Mouse (Mus musculus) limb, embryonic 12.5 days (tissue): ENCODE measurements around the gene Tmem165. TPM values are rescaled to one million over a fixed set of nuclear protein-coding genes. Genes with fewer than 3 reads are reported as not detected.

Experiments
- ATAC-seq: fragments of 200-750 bp; cut with Nextera tagmentation; 2 replicates; pipeline ENCODE4 v1.8.0; 2017; ENCODE audit warnings: low read depth, moderate TSS enrichment; ENCODE audit not compliant: insufficient number of reproducible peaks, insufficient read depth, low FRiP score, low TSS enrichment
- H3K27ac ChIP-seq: fragments of 300-500 bp; sonication (generic); 2 replicates; pipeline ENCODE4 v1.5.1; 2016; ENCODE audit warnings: mild to moderate bottlenecking, moderate library complexity
- H3K27me3 ChIP-seq: fragments of 300-500 bp; sonication (generic); 2 replicates; pipeline ENCODE4 v1.6.1; 2016; ENCODE audit warnings: mild to moderate bottlenecking, moderate library complexity
- H3K36me3 ChIP-seq: fragments of 300-500 bp; sonication (generic); 2 replicates; pipeline ENCODE4 v1.6.1; 2016; ENCODE audit warnings: mild to moderate bottlenecking, moderate library complexity
- H3K4me1 ChIP-seq: fragments of 300-500 bp; sonication (generic); replicated peaks from 2 replicates; pipeline ENCODE4 v1.6.1; 2016
- H3K4me2 ChIP-seq: fragments of 300-500 bp; sonication (generic); 2 replicates; pipeline ENCODE4 v1.6.1; 2016; ENCODE audit warnings: mild to moderate bottlenecking, moderate library complexity
- H3K4me3 ChIP-seq: fragments of 300-500 bp; sonication (generic); replicated peaks from 2 replicates; pipeline ENCODE4 v1.5.1; 2016; ENCODE audit warnings: mild to moderate bottlenecking
- H3K9ac ChIP-seq: fragments of 300-500 bp; sonication (generic); replicated peaks from 2 replicates; pipeline ENCODE4 v1.6.1; 2016; ENCODE audit warnings: mild to moderate bottlenecking, moderate library complexity
- H3K9me3 ChIP-seq: fragments of 300-500 bp; sonication (generic); 2 replicates; pipeline ENCODE4 v1.6.1; 2016; ENCODE audit warnings: mild to moderate bottlenecking, moderate library complexity
- WGBS: fragments of 180-500 bp; shearing (Covaris S2); methylation state at CpG from one replicate; pipeline ENCODE4 v1.1.7; 2016; 5-methylcytosine and 5-hydroxymethylcytosine counted together
- polyA plus RNA-seq: library from polyadenylated mRNA; unstranded; fragments of >200 nt; fragmentation: Nextera tagmentation; extraction: Ambion mirVana; gene quantifications from 2 replicates; pipeline ENCODE4 v1.2.1, GENCODE M21; 2016

Gene Tmem165
- polyA plus RNA-seq, 1 experiment from 2014 or later, result 124 TPM

- Histone ChIP-seq H3K27ac (no peak overlapping the region), H3K4me3 (no peak overlapping the region), H3K9me3 (no peaks in the 10 kb centered on the region), H3K9ac (no peak overlapping the region), H3K4me1 (peaks cover 8% of the 10 kb centered on the region), H3K36me3 (no peaks in the 10 kb centered on the region), H3K4me2 (no peak overlapping the region), H3K27me3 (no peaks in the 10 kb centered on the region)
- no peak for ATAC-seq
- WGBS, result 87% methylated on average over 4 of the region's 4 CpGs
These were observed 8.6 kb upstream of the Tmem165 start for GRCm38 (mm10) chr5:76175051-76175450.

GRCm38 (mm10) chr5:76176411-76176810 is 7.3 kb upstream of the Tmem165 start:
- H3K27ac ChIP-seq, result no peak overlapping the region
- H3K9ac ChIP-seq, result no peak overlapping the region
- no peaks in the 10 kb centered on the region for H3K27me3 ChIP-seq
- no peak overlapping the region for H3K4me3 ChIP-seq
- H3K4me2 ChIP-seq, result no peak overlapping the region
- no peaks in the 10 kb centered on the region for H3K9me3 ChIP-seq
- 41% methylated on average over 3 of the region's 3 CpGs for WGBS
- no peak for ATAC-seq
- H3K4me1 ChIP-seq, result peaks cover 8% of the 10 kb centered on the region
- no peaks in the 10 kb centered on the region for H3K36me3 ChIP-seq

GRCm38 (mm10) chr5:76176841-76177240 is 6.8 kb upstream of the Tmem165 start:
- WGBS, result 77% methylated on average over 11 of the region's 11 CpGs
- ATAC-seq, result no peak
- H3K9me3 ChIP-seq, result no peaks in the 10 kb centered on the region
- no peak overlapping the region for H3K4me3 ChIP-seq
- peaks cover 8% of the 10 kb centered on the region for H3K4me1 ChIP-seq
- no peak overlapping the region for H3K27ac ChIP-seq
- no peak overlapping the region for H3K4me2 ChIP-seq
- H3K9ac ChIP-seq, result no peak overlapping the region
- H3K27me3 ChIP-seq, result no peaks in the 10 kb centered on the region
- no peaks in the 10 kb centered on the region for H3K36me3 ChIP-seq

- Histone ChIP-seq H3K27ac (no peak overlapping the region), H3K4me3 (no peak overlapping the region), H3K9ac (no peak overlapping the region), H3K4me1 (peaks cover 11% of the 10 kb centered on the region), H3K4me2 (no peak overlapping the region), H3K9me3 (no peaks in the 10 kb centered on the region), H3K36me3 (no peaks in the 10 kb centered on the region), H3K27me3 (no peaks in the 10 kb centered on the region)
- 77% methylated on average over 7 of the region's 7 CpGs for WGBS
- no peak for ATAC-seq
These were observed 6.0 kb upstream of the Tmem165 start for GRCm38 (mm10) chr5:76177664-76178063.

GRCm38 (mm10) chr5:76179171-76179570 is 4.5 kb upstream of the Tmem165 start:
- Histone ChIP-seq H3K9ac (no peak overlapping the region), H3K4me2 (no peak overlapping the region), H3K27me3 (no peaks in the 10 kb centered on the region), H3K4me1 (peaks cover 17% of the 10 kb centered on the region), H3K36me3 (no peaks in the 10 kb centered on the region), H3K27ac (no peak overlapping the region), H3K9me3 (no peaks in the 10 kb centered on the region), H3K4me3 (no peak overlapping the region)
- ATAC-seq, result no peak
- WGBS, result 97% methylated on average over 5 of the region's 5 CpGs

GRCm38 (mm10) chr5:76179791-76180190 is 3.9 kb upstream of the Tmem165 start:
- Histone ChIP-seq H3K4me3 (no peak overlapping the region), H3K36me3 (no peaks in the 10 kb centered on the region), H3K27ac (no peak overlapping the region), H3K4me2 (no peak overlapping the region), H3K27me3 (no peaks in the 10 kb centered on the region), H3K4me1 (peaks cover 17% of the 10 kb centered on the region), H3K9ac (no peak overlapping the region), H3K9me3 (no peaks in the 10 kb centered on the region)
- 87% methylated on average over 5 of the region's 5 CpGs for WGBS
- ATAC-seq, result no peak

- H3K9me3 ChIP-seq, result no peaks in the 10 kb centered on the region
- WGBS, result 67% methylated on average over 3 of the region's 3 CpGs
- H3K4me1 ChIP-seq, result peaks cover 25% of the 10 kb centered on the region
- ATAC-seq, result no peak
- H3K4me2 ChIP-seq, result peak overlapping the region; percentile 71; the same call in 1 of the 2 replicates
- no peaks in the 10 kb centered on the region for H3K27me3 ChIP-seq
- H3K9ac ChIP-seq, result no peak overlapping the region
- H3K4me3 ChIP-seq, result no peak overlapping the region
- H3K27ac ChIP-seq, result peak overlapping the region; percentile 60
- peaks cover 5% of the 10 kb centered on the region; the same call in 1 of the 2 replicates for H3K36me3 ChIP-seq
These were observed 1.4 kb upstream of the Tmem165 start for GRCm38 (mm10) chr5:76182326-76182725.

- ATAC-seq, result no peak
- WGBS, result 36% methylated on average over 17 of the region's 17 CpGs
- Histone ChIP-seq H3K4me2 (peak overlapping the region; percentile 71), H3K36me3 (peaks cover 5% of the 10 kb centered on the region; the same call in 1 of the 2 replicates), H3K9ac (peak overlapping the region; percentile 96; the same call in 1 of the 2 replicates), H3K4me3 (peak overlapping the region; percentile 96), H3K4me1 (peaks cover 25% of the 10 kb centered on the region), H3K27ac (peak overlapping the region; percentile 98; the same call in 1 of the 2 replicates), H3K9me3 (no peaks in the 10 kb centered on the region), H3K27me3 (no peaks in the 10 kb centered on the region)
These were observed 484 bp upstream of the Tmem165 start for GRCm38 (mm10) chr5:76183043-76183749.

GRCm38 (mm10) chr5:76184286-76185080 is 803 bp downstream of the Tmem165 start:
- WGBS, result 3% methylated on average over 38 of the region's 38 CpGs
- Histone ChIP-seq H3K4me3 (peak overlapping the region; percentile 96), H3K4me2 (peak overlapping the region; percentile 71), H3K36me3 (peaks cover 11% of the 10 kb centered on the region; the same call in 1 of the 2 replicates), H3K9ac (peak overlapping the region; percentile 96), H3K27me3 (no peaks in the 10 kb centered on the region), H3K4me1 (peaks cover 25% of the 10 kb centered on the region), H3K27ac (peak overlapping the region; percentile 98), H3K9me3 (no peaks in the 10 kb centered on the region)
- ATAC-seq, result peak; percentile 92

GRCm38 (mm10) chr5:76187885-76188284 is 4.2 kb downstream of the Tmem165 start:
- H3K4me1 ChIP-seq, result peaks cover 20% of the 10 kb centered on the region
- H3K27ac ChIP-seq, result no peak overlapping the region
- H3K4me3 ChIP-seq, result no peak overlapping the region
- no peaks in the 10 kb centered on the region for H3K9me3 ChIP-seq
- WGBS, result 90% methylated on average over 5 of the region's 5 CpGs
- no peaks in the 10 kb centered on the region for H3K27me3 ChIP-seq
- no peak overlapping the region for H3K9ac ChIP-seq
- H3K4me2 ChIP-seq, result no peak overlapping the region
- H3K36me3 ChIP-seq, result peaks cover 23% of the 10 kb centered on the region
- ATAC-seq, result no peak

GRCm38 (mm10) chr5:76190609-76191008 is 6.9 kb downstream of the Tmem165 start:
- ATAC-seq, result no peak
- no peak overlapping the region for H3K4me3 ChIP-seq
- H3K27ac ChIP-seq, result no peak overlapping the region
- H3K27me3 ChIP-seq, result no peaks in the 10 kb centered on the region
- peaks cover 36% of the 10 kb centered on the region for H3K36me3 ChIP-seq
- peaks cover 9% of the 10 kb centered on the region for H3K4me1 ChIP-seq
- no peak overlapping the region for H3K4me2 ChIP-seq
- WGBS, result 85% methylated on average over 4 of the region's 4 CpGs
- H3K9me3 ChIP-seq, result no peaks in the 10 kb centered on the region
- no peak overlapping the region for H3K9ac ChIP-seq
